Comparison of ENCODE assay signal across 9 mouse cellular contexts in the genomic region with DNA sequence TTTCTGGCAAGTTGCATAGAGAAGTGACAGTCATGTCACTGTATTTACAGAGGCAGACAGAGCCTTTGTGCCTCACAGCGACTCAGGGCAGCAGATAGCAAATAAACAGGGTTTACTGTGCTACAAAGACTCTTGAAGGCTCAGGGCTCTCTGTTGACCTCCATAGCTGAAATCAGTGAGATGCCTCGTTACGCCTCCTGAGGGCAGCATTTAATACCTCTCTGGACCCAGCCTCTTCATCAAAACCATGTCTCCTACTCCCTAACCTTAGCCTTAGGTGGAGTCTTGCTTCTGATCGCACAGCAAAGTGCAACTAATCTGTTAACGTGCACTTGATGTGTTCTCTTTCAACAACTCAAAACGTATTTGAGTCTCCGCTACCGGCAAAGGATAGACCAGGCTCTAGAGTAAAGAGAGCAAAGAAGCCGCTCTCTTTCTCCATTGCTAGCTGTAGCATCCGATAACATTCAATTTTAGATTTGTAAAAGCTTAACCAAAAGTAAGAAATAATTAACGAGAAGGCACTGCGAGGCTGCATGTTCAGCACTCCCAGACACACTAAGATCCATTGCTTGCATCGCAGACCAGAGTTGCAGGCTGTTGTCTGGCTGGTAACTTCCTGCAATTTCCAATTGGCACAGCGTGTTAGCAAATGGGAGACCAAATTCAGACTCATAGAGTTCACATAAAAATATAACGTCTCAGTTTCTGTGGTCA.
A peak's percentile ranks its signal among the peaks of the same experiment; 100 is the strongest.
DNase-seq lines count a peak whose midpoint lies in the region; ATAC-seq and TF ChIP-seq lines count a peak whose summit lies in the region.
"Had no signal": no experiment of that assay in that cellular context is flagged by ENCODE, and none has a peak within 500 bp of the region (broad histone marks: within the 10 kb centered on the region; RNA-seq: fewer than 3 reads in every experiment).

No protein-coding gene starts in this region.

- peak; percentile 50 for TF ChIP-seq CTCF in liver, adult 2 months (IDR thresholded peaks at IDR 0.05; ENCODE audit: low read depth, low read length)
- peak; percentile 51; the same call in 1 of the 2 replicates for TF ChIP-seq CTCF in cerebellum, adult 2 months (IDR thresholded peaks at IDR 0.05; ENCODE audit: borderline replicate concordance, insufficient read depth, low read depth, low read length)

- ATAC-seq in liver, embryonic 12.5 days = no peak
- peak; percentile 64; the same call in 1 of the 2 replicates for ATAC-seq in lung, embryonic 16.5 days (ENCODE audit: low read depth)

- no peak overlapping the region for H3K9ac ChIP-seq in liver, adult 2 months (ENCODE audit: low read depth, low read length)
- H3K9ac ChIP-seq in liver, embryonic 12.5 days = no peak overlapping the region
- no peak overlapping the region for H3K9ac ChIP-seq in lung, embryonic 16.5 days (ENCODE audit: low read length)
- H3K9ac ChIP-seq: lung, embryonic 15.5 days had no signal

- TF ChIP-seq POLR2A in liver, adult 2 months (IDR thresholded peaks at IDR 0.05; ENCODE audit: extremely low read depth, insufficient read depth, low read length) = no peak
- no peak for TF ChIP-seq POLR2A in cerebellum, adult 2 months (IDR thresholded peaks at IDR 0.05; ENCODE audit: borderline replicate concordance, insufficient read depth, low read length)

- DNase-seq in liver, adult 2 months (ENCODE audit: extremely low read depth, low read depth, low spot score) = peak; percentile 71
- DNase-seq in R1 (ENCODE audit: low read depth, low spot score) = peak; percentile 42
- peak; percentile 36 to 37 for DNase-seq in cerebellum, adult 2 months
- peak; percentile 21 to 46 for DNase-seq in heart, postnatal 14 days
- DNase-seq in testis, postnatal 10 days (ENCODE audit: low spot score) = peak; percentile 67

- H3K27ac ChIP-seq in liver, adult 2 months (replicated peaks; ENCODE audit: insufficient read depth, low read depth, low read length) = no peak overlapping the region
- H3K27ac ChIP-seq in liver, embryonic 12.5 days = no peak overlapping the region
- no peak overlapping the region for H3K27ac ChIP-seq in cerebellum, adult 2 months (ENCODE audit: insufficient read depth, low read length)
- H3K27ac ChIP-seq in lung, embryonic 16.5 days (ENCODE audit: low read length) = no peak overlapping the region
- H3K27ac ChIP-seq: lung, embryonic 15.5 days had no signal

- H3K27me3 ChIP-seq in liver, adult 2 months (ENCODE audit: control insufficient read depth, insufficient read depth, low read length) = no peaks in the 10 kb centered on the region
- peaks cover 3% of the 10 kb centered on the region; the same call in 1 of the 2 replicates for H3K27me3 ChIP-seq in liver, embryonic 12.5 days (replicated peaks)
- H3K27me3 ChIP-seq in cerebellum, adult 2 months (ENCODE audit: control insufficient read depth, insufficient read depth, low read length) = no peaks in the 10 kb centered on the region
- no peaks in the 10 kb centered on the region for H3K27me3 ChIP-seq in lung, embryonic 16.5 days (ENCODE audit: control insufficient read depth, insufficient read depth, low read depth, low read length)
- H3K27me3 ChIP-seq: lung, embryonic 15.5 days had no signal

- H3K9me3 ChIP-seq in liver, embryonic 12.5 days (replicated peaks) = no peaks in the 10 kb centered on the region
- no peaks in the 10 kb centered on the region for H3K9me3 ChIP-seq in lung, embryonic 16.5 days (ENCODE audit: control insufficient read depth, low read length)
- H3K9me3 ChIP-seq: lung, embryonic 15.5 days had no signal

- 37% methylated on average over 15 of the region's 15 CpGs for WGBS in liver, adult 2 months
- 54% methylated on average over 15 of the region's 15 CpGs for WGBS in liver, embryonic 12.5 days (ENCODE audit: insufficient replicate concordance)
- 56% methylated on average over 15 of the region's 15 CpGs for WGBS in cerebellum, adult 2 months
- 52% methylated on average over 15 of the region's 15 CpGs for WGBS in lung, embryonic 16.5 days

- peaks cover 1% of the 10 kb centered on the region for H3K4me1 ChIP-seq in liver, adult 2 months (ENCODE audit: control insufficient read depth, insufficient read depth, low read length)
- no peaks in the 10 kb centered on the region for H3K4me1 ChIP-seq in liver, embryonic 12.5 days
- H3K4me1 ChIP-seq in cerebellum, adult 2 months (ENCODE audit: control insufficient read depth, insufficient read depth, low read length) = no peaks in the 10 kb centered on the region
- H3K4me1 ChIP-seq in lung, embryonic 16.5 days (replicated peaks; ENCODE audit: control insufficient read depth, insufficient read depth, low read length) = no peaks in the 10 kb centered on the region

- H3K4me3 ChIP-seq in liver, adult 2 months (ENCODE audit: insufficient read depth, low read depth, low read length) = no peak overlapping the region
- no peak overlapping the region for H3K4me3 ChIP-seq in liver, embryonic 12.5 days
- no peak overlapping the region for H3K4me3 ChIP-seq in cerebellum, adult 2 months (replicated peaks; ENCODE audit: insufficient read depth, low read depth, low read length)
- no peak overlapping the region for H3K4me3 ChIP-seq in lung, embryonic 16.5 days (ENCODE audit: low read length)
- H3K4me3 ChIP-seq: erythroblast, embryonic 14.5 days; lung, embryonic 15.5 days had no signal

- H3K4me2 ChIP-seq in liver, embryonic 12.5 days = no peak overlapping the region
- no peak overlapping the region for H3K4me2 ChIP-seq in lung, embryonic 16.5 days (ENCODE audit: low read depth, low read length)
- H3K4me2 ChIP-seq: lung, embryonic 15.5 days had no signal

- intact Hi-C loops in heart, postnatal 14 days (cut with DNase I) = loop anchor here (1.0 to 10.0 kb wide), 2 partner anchors 101 to 755 kb away; a partner anchor contains a TSS

- H3K79me2 ChIP-seq in liver, adult 2 months (ENCODE audit: control insufficient read depth, insufficient read depth, low read length) = no peaks in the 10 kb centered on the region

- H3K36me3 ChIP-seq in liver, adult 2 months (ENCODE audit: control insufficient read depth, insufficient read depth, low read length) = no peaks in the 10 kb centered on the region
- H3K36me3 ChIP-seq in liver, embryonic 12.5 days = no peaks in the 10 kb centered on the region
- H3K36me3 ChIP-seq in lung, embryonic 16.5 days (ENCODE audit: control insufficient read depth, insufficient read depth, low read length) = no peaks in the 10 kb centered on the region
- H3K36me3 ChIP-seq: lung, embryonic 15.5 days had no signal
